Mouse (Mus musculus): ENCODE data around the gene Rbm20.

DNA sequence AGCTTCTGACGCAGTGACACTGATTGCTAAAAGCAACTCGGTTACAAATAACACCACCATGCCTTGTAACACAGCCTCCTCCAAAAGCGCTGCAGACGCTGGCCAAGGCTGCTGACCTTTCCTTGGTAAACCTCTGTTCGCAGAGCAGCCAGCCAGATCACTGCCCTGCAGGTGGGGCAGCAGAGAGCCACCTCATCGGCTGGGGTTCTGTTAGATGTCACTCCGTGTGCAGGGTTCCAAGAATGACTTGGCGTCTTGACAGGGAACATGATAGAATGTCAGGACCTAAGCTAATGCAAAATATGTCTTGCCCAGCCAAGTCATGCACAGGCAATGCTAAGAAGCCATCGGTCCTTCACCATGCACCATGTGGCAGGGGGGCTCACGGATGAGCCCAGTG is 52.8 kb downstream of the Rbm20 start:
- no peak for TF ChIP-seq CTCF (IDR thresholded peaks at IDR 0.05; ENCODE audit: extremely low read depth, insufficient read depth, insufficient read length, insufficient replicate concordance)
- no peak for TF ChIP-seq POLR2A (IDR thresholded peaks at IDR 0.05; ENCODE audit: low read depth, low read length)
